Mouse (Mus musculus) myocyte (in vitro differentiated cells): ENCODE results near the gene Rcvrn. TPM values are rescaled to one million over a fixed set of nuclear protein-coding genes. Genes with fewer than 3 reads are reported as not detected.

Experiments used
- H3K27me3 ChIP-seq: one replicate; pipeline ENCODE4 v1.6.1; 2011; ENCODE audit not compliant: control insufficient read depth, insufficient read depth, insufficient read length
- H3K36me3 ChIP-seq: one replicate; pipeline ENCODE4 v1.6.1; 2011; ENCODE audit not compliant: control insufficient read depth, insufficient read depth
- H3K4me2 ChIP-seq: one replicate; pipeline ENCODE4 v1.6.1; 2011; ENCODE audit warnings: low read depth, control low read depth
- H3K4me3 ChIP-seq: one replicate; pipeline ENCODE4 v1.5.1; 2011; ENCODE audit warnings: mild to moderate bottlenecking, control low read depth, moderate library complexity
- H3K79me2 ChIP-seq: one replicate; pipeline ENCODE4 v1.6.1; 2011; ENCODE audit not compliant: control insufficient read depth, insufficient read depth
- H3ac ChIP-seq: one replicate; pipeline ENCODE4 v1.6.1; 2011; ENCODE audit not compliant: control insufficient read depth, insufficient read length
- CEBPB ChIP-seq: IDR thresholded peaks from 2 replicates; pipeline ENCODE4 v1.6.1; 2011; ENCODE audit warnings: mild to moderate bottlenecking, moderate library complexity; ENCODE audit not compliant: poor library complexity, insufficient read depth, severe bottlenecking
- E2F4 ChIP-seq: IDR thresholded peaks from one replicate; pipeline ENCODE4 v1.6.1; 2011; ENCODE audit warnings: mild to moderate bottlenecking, control low read depth, moderate library complexity; ENCODE audit not compliant: insufficient read depth
- MAX ChIP-seq: IDR thresholded peaks from one replicate; pipeline ENCODE4 v1.6.1; 2011; ENCODE audit warnings: low read depth, mild to moderate bottlenecking, control low read depth
- MYOD1 ChIP-seq, 3 experiments: IDR thresholded peaks; one replicate each; pipeline ENCODE4 v1.6.1; 2011; ENCODE audit warnings: control low read depth in 2 of 3, low read depth in 2 of 3, mild to moderate bottlenecking in 2 of 3, moderate library complexity in 1 of 3; ENCODE audit not compliant: insufficient read length in 2 of 3, control insufficient read depth in 1 of 3
- MYOG ChIP-seq, 3 experiments: IDR thresholded peaks; one replicate each; pipeline ENCODE4 v1.6.1; 2011; ENCODE audit warnings: control low read depth in 2 of 3, low read depth in 2 of 3, mild to moderate bottlenecking in 2 of 3; ENCODE audit not compliant: insufficient read length in 2 of 3, control insufficient read depth in 1 of 3, insufficient read depth in 1 of 3
- POLR2A ChIP-seq: IDR thresholded peaks from one replicate; pipeline ENCODE4 v1.6.1; 2011; ENCODE audit warnings: low read depth, mild to moderate bottlenecking, control low read depth, moderate library complexity; ENCODE audit not compliant: insufficient read length
- POLR2AphosphoS2 ChIP-seq: IDR thresholded peaks from one replicate; pipeline ENCODE4 v1.6.1; 2011; ENCODE audit warnings: low read depth, control low read depth; ENCODE audit not compliant: insufficient read length
- REST ChIP-seq: IDR thresholded peaks from one replicate; pipeline ENCODE4 v1.6.1; 2011; ENCODE audit warnings: mild to moderate bottlenecking, control low read depth, moderate library complexity; ENCODE audit not compliant: insufficient read depth, insufficient read length
- SRF ChIP-seq: IDR thresholded peaks from one replicate; pipeline ENCODE4 v1.6.1; 2011; ENCODE audit warnings: low read depth; ENCODE audit not compliant: control insufficient read depth, insufficient read length
- TCF12 ChIP-seq: IDR thresholded peaks from one replicate; pipeline ENCODE4 v1.6.1; 2011; ENCODE audit warnings: mild to moderate bottlenecking, control low read depth; ENCODE audit not compliant: poor library complexity, insufficient read depth, severe bottlenecking
- TCF3 ChIP-seq: IDR thresholded peaks from one replicate; pipeline ENCODE4 v1.6.1; 2011; ENCODE audit warnings: low read depth, control low read depth; ENCODE audit not compliant: insufficient read length
- USF1 ChIP-seq: IDR thresholded peaks from one replicate; pipeline ENCODE4 v1.6.1; 2011; ENCODE audit warnings: low read depth, mild to moderate bottlenecking, control low read depth, moderate library complexity
- polyA plus RNA-seq: library from polyadenylated mRNA; unstranded; fragments of >200 nt; fragmentation: generic; extraction: Trizol; gene quantifications from one replicate; pipeline ENCODE4 v1.2.1, GENCODE M21; 2012; ENCODE audit warnings: missing spikeins

Rcvrn gene
- polyA plus RNA-seq, 1 experiment, result not detected

DNA sequence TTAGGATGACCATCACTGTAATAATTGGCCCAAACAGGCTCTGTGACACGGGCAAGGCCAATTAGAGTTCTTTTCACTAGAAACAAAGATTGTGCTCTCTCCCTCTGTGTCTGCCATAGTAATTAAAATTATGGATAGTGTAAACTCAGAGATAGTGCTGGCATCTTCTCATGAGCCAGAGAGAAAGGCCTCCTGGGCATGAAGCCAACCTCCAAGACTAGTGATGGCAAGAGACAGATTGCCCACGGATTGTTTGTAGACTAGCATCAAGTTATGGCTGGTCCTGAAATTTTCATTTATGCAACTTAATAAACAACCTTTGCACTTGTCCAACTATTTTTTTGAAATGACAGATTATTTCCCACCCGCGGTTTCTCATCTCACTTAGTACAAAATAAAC is 17.9 kb downstream of the Rcvrn start:
- Histone ChIP-seq H3K79me2 (no peaks in the 10 kb centered on the region), H3K4me3 (no peak overlapping the region), H3ac (no peak overlapping the region), H3K36me3 (no peaks in the 10 kb centered on the region), H3K27me3 (peaks cover 6% of the 10 kb centered on the region), H3K4me2 (no peak overlapping the region)
- TF ChIP-seq TCF12 (no peak), SRF (no peak), E2F4 (no peak), MYOG (IDR thresholded peaks at IDR 0.05; ENCODE audit: control insufficient read depth in 1 of 3, insufficient read depth in 1 of 3, insufficient read length in 2 of 3, low read depth in 2 of 3) (no peak), REST (no peak), POLR2A (no peak), USF1 (no peak), TCF3 (no peak), MAX (no peak), MYOD1 (IDR thresholded peaks at IDR 0.05; ENCODE audit: control insufficient read depth in 1 of 3, insufficient read length in 2 of 3, low read depth in 2 of 3) (no peak), POLR2AphosphoS2 (no peak), CEBPB (no peak)

DNA sequence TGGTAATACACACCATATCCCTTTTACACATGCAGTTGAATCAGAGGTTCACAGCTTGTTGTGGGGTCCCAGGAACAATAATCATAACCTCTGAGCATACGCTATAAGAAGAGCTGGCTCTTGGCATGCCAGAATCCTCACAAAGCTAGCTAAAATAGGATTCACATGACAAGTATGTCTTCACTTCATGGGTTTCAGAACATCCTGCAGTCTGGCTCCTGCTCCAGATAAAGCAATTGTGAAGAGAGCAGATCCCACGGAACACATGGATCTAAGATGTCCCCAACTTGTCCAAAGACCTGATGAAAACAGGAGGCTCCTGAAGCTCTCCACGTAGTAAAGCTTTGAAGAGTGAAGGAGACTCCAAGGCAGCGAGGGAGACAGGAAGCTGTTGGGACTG is 20.3 kb downstream of the Rcvrn start:
- H3K36me3 ChIP-seq, result no peaks in the 10 kb centered on the region

GRCm38 (mm10) chr11:67721485-67721884 is 26.4 kb downstream of the Rcvrn start:
- Histone ChIP-seq H3ac (no peak overlapping the region), H3K4me2 (no peak overlapping the region), H3K27me3 (no peaks in the 10 kb centered on the region), H3K4me3 (no peak overlapping the region), H3K36me3 (no peaks in the 10 kb centered on the region), H3K79me2 (no peaks in the 10 kb centered on the region)
- no peak for TF ChIP-seq REST
- no peak for TF ChIP-seq USF1
- no peak for TF ChIP-seq POLR2A
- TF ChIP-seq POLR2AphosphoS2, result no peak
- TF ChIP-seq TCF12, result no peak
- no peak for TF ChIP-seq MYOG (IDR thresholded peaks at IDR 0.05; ENCODE audit: control insufficient read depth in 1 of 3, insufficient read depth in 1 of 3, insufficient read length in 2 of 3, low read depth in 2 of 3)
- TF ChIP-seq MAX, result no peak
- no peak for TF ChIP-seq SRF
- no peak for TF ChIP-seq MYOD1 (IDR thresholded peaks at IDR 0.05; ENCODE audit: control insufficient read depth in 1 of 3, insufficient read length in 2 of 3, low read depth in 2 of 3)
- TF ChIP-seq E2F4, result no peak
- TF ChIP-seq CEBPB, result no peak
- TF ChIP-seq TCF3, result no peak

More for the DNA sequence above, 20.3 kb downstream of the Rcvrn start:
- no peak overlapping the region for H3K4me2 ChIP-seq
- peaks cover 6% of the 10 kb centered on the region for H3K27me3 ChIP-seq
- no peaks in the 10 kb centered on the region for H3K79me2 ChIP-seq
- no peak for TF ChIP-seq POLR2A
- TF ChIP-seq MYOG (IDR thresholded peaks at IDR 0.05; ENCODE audit: control insufficient read depth in 1 of 3, insufficient read depth in 1 of 3, insufficient read length in 2 of 3, low read depth in 2 of 3), result no peak
- TF ChIP-seq MAX, result no peak
- no peak for TF ChIP-seq MYOD1 (IDR thresholded peaks at IDR 0.05; ENCODE audit: control insufficient read depth in 1 of 3, insufficient read length in 2 of 3, low read depth in 2 of 3)
- no peak for TF ChIP-seq E2F4
- TF ChIP-seq TCF3, result no peak
- TF ChIP-seq USF1, result no peak
- H3K4me3 ChIP-seq, result no peak overlapping the region
- no peak overlapping the region for H3ac ChIP-seq

- H3K27me3 ChIP-seq, result no peaks in the 10 kb centered on the region
- no peak overlapping the region for H3K4me2 ChIP-seq
- no peaks in the 10 kb centered on the region for H3K36me3 ChIP-seq
- H3ac ChIP-seq, result no peak overlapping the region
- no peak overlapping the region for H3K4me3 ChIP-seq
- no peaks in the 10 kb centered on the region for H3K79me2 ChIP-seq
- TF ChIP-seq E2F4 (no peak), TCF12 (no peak), POLR2AphosphoS2 (no peak), SRF (no peak), POLR2A (no peak)
Observed at GRCm38 (mm10) chr11:67722399-67723156, 27.5 kb downstream of the Rcvrn start.
